12 mouse cellular contexts compared by ENCODE assay signal in genomic region chr7:133059517-133060104, GRCm38 (mm10).
DNase-seq lines count a peak whose midpoint lies in the region; ATAC-seq lines count a peak whose summit lies in the region.
"Had no signal": no experiment of that assay in that cellular context is flagged by ENCODE, and none has a peak within 500 bp of the region (broad histone marks: within the 10 kb centered on the region; RNA-seq: fewer than 3 reads in every experiment).

No protein-coding gene starts in this region.

- H3K36me3 ChIP-seq in embryonic facial prominence, embryonic 14.5 days (ENCODE audit: control insufficient read depth, insufficient read depth, low read length) = peaks cover 10% of the 10 kb centered on the region; the same call in 1 of the 2 replicates
- H3K36me3 ChIP-seq in embryonic facial prominence, embryonic 10.5 days (replicated peaks) = peaks cover 86% of the 10 kb centered on the region
- peaks cover 5% of the 10 kb centered on the region; the same call in 1 of the 2 replicates for H3K36me3 ChIP-seq in heart, embryonic 16.5 days (ENCODE audit: control insufficient read depth, insufficient read depth)
- peaks cover 18% of the 10 kb centered on the region; the same call in 1 of the 2 replicates for H3K36me3 ChIP-seq in neural tube, embryonic 13.5 days
- H3K36me3 ChIP-seq in kidney, embryonic 16.5 days (ENCODE audit: insufficient read depth, low read length) = peaks cover 15% of the 10 kb centered on the region

- no peaks in the 10 kb centered on the region for H3K27me3 ChIP-seq in embryonic facial prominence, embryonic 14.5 days (replicated peaks; ENCODE audit: control insufficient read depth, insufficient read depth, low read length)
- no peaks in the 10 kb centered on the region for H3K27me3 ChIP-seq in embryonic facial prominence, embryonic 10.5 days (replicated peaks; ENCODE audit: low read depth, poor library complexity, severe bottlenecking)
- no peaks in the 10 kb centered on the region for H3K27me3 ChIP-seq in heart, embryonic 16.5 days (ENCODE audit: control insufficient read depth, insufficient read depth, low read length)
- H3K27me3 ChIP-seq in neural tube, embryonic 13.5 days = no peaks in the 10 kb centered on the region
- H3K27me3 ChIP-seq in kidney, embryonic 16.5 days (ENCODE audit: insufficient read depth, low read length) = no peaks in the 10 kb centered on the region
- H3K27me3 ChIP-seq: limb, embryonic 15.5 days; lung, embryonic 15.5 days had no signal

- 0 out of 2 replicates have a peak, but pooled peaks have one; percentile 26 for ATAC-seq in embryonic facial prominence, embryonic 14.5 days (ENCODE audit: low read depth)
- no peak for ATAC-seq in heart, embryonic 16.5 days (replicated peaks; ENCODE audit: extremely low read depth, insufficient read depth, low FRiP score)
- ATAC-seq in neural tube, embryonic 13.5 days (ENCODE audit: low read depth) = 0 out of 2 replicates have a peak, but pooled peaks have one; percentile 25
- ATAC-seq in kidney, embryonic 16.5 days (ENCODE audit: low FRiP score, low TSS enrichment) = no peak

- 0 out of 2 replicates have a peak, but pooled peaks cover 3% of the 10 kb centered on the region for H3K4me1 ChIP-seq in embryonic facial prominence, embryonic 14.5 days (ENCODE audit: control insufficient read depth, insufficient read depth, low read length)
- H3K4me1 ChIP-seq in embryonic facial prominence, embryonic 10.5 days = peaks cover 35% of the 10 kb centered on the region
- H3K4me1 ChIP-seq in heart, embryonic 16.5 days (ENCODE audit: control insufficient read depth, insufficient read depth, low read length) = peaks cover 32% of the 10 kb centered on the region
- H3K4me1 ChIP-seq in neural tube, embryonic 13.5 days (replicated peaks) = peaks cover 37% of the 10 kb centered on the region
- peaks cover 47% of the 10 kb centered on the region for H3K4me1 ChIP-seq in kidney, embryonic 16.5 days (ENCODE audit: insufficient read depth, low read length)

- H3K9me3 ChIP-seq in embryonic facial prominence, embryonic 14.5 days (ENCODE audit: control insufficient read depth, low read length) = no peaks in the 10 kb centered on the region
- no peaks in the 10 kb centered on the region for H3K9me3 ChIP-seq in embryonic facial prominence, embryonic 10.5 days
- no peaks in the 10 kb centered on the region for H3K9me3 ChIP-seq in heart, embryonic 16.5 days (replicated peaks; ENCODE audit: control insufficient read depth, low read length)
- no peaks in the 10 kb centered on the region for H3K9me3 ChIP-seq in neural tube, embryonic 13.5 days
- no peaks in the 10 kb centered on the region for H3K9me3 ChIP-seq in kidney, embryonic 16.5 days (ENCODE audit: low read length)
- H3K9me3 ChIP-seq: limb, embryonic 15.5 days; lung, embryonic 15.5 days had no signal

- no peak overlapping the region for H3K9ac ChIP-seq in embryonic facial prominence, embryonic 14.5 days (ENCODE audit: low read depth, low read length)
- 0 out of 2 replicates have a peak overlapping the region, but pooled peaks have one; percentile 17 for H3K9ac ChIP-seq in heart, embryonic 16.5 days (ENCODE audit: low read length)
- H3K9ac ChIP-seq in neural tube, embryonic 13.5 days = no peak overlapping the region
- no peak overlapping the region for H3K9ac ChIP-seq in kidney, embryonic 16.5 days (replicated peaks; ENCODE audit: low read length)
- H3K9ac ChIP-seq: limb, embryonic 15.5 days; lung, embryonic 15.5 days had no signal

- no peak overlapping the region for H3K4me3 ChIP-seq in embryonic facial prominence, embryonic 14.5 days (ENCODE audit: low read depth, low read length)
- H3K4me3 ChIP-seq in embryonic facial prominence, embryonic 10.5 days = no peak overlapping the region
- no peak overlapping the region for H3K4me3 ChIP-seq in heart, embryonic 16.5 days (ENCODE audit: low read length)
- no peak overlapping the region for H3K4me3 ChIP-seq in neural tube, embryonic 13.5 days
- H3K4me3 ChIP-seq in kidney, embryonic 16.5 days (ENCODE audit: low read length) = no peak overlapping the region
- H3K4me3 ChIP-seq: limb, embryonic 15.5 days; lung, embryonic 15.5 days had no signal

- no peak for DNase-seq in embryonic facial prominence, embryonic 14.5 days (ENCODE audit: low spot score)
- no peak for DNase-seq in embryonic facial prominence, embryonic 10.5 days (ENCODE audit: low spot score)
- DNase-seq in heart, adult 9 months (ENCODE audit: low spot score in 2 of 2) = no peak
- no peak for DNase-seq in neural tube, embryonic 10.5 days (ENCODE audit: extremely low spot score, low spot score)
- no peak for DNase-seq in right cerebral cortex, postnatal 14 days
- DNase-seq: adrenal gland, postnatal 25 days; embryo, embryonic 11 days had no signal

- 50% methylated on average over 9 of the region's 9 CpGs for WGBS in embryonic facial prominence, embryonic 14.5 days
- 78% methylated on average over 9 of the region's 9 CpGs for WGBS in embryonic facial prominence, embryonic 10.5 days
- WGBS in heart, embryonic 16.5 days = 50% methylated on average over 9 of the region's 9 CpGs
- WGBS in neural tube, embryonic 13.5 days = 56% methylated on average over 9 of the region's 9 CpGs
- WGBS in kidney, embryonic 16.5 days = 53% methylated on average over 9 of the region's 9 CpGs

- no peak overlapping the region for H3K27ac ChIP-seq in embryonic facial prominence, embryonic 14.5 days (replicated peaks; ENCODE audit: low read depth, low read length)
- H3K27ac ChIP-seq in embryonic facial prominence, embryonic 10.5 days (replicated peaks) = no peak overlapping the region
- peak overlapping the region; percentile 74 for H3K27ac ChIP-seq in heart, embryonic 16.5 days (ENCODE audit: low read length)
- peak overlapping the region; percentile 20; the same call in 1 of the 2 replicates for H3K27ac ChIP-seq in neural tube, embryonic 13.5 days (replicated peaks)
- H3K27ac ChIP-seq in kidney, embryonic 16.5 days (ENCODE audit: low read length) = no peak overlapping the region
- H3K27ac ChIP-seq: limb, embryonic 15.5 days; lung, embryonic 15.5 days had no signal

- H3K4me2 ChIP-seq in embryonic facial prominence, embryonic 14.5 days (ENCODE audit: low read depth, low read length) = no peak overlapping the region
- no peak overlapping the region for H3K4me2 ChIP-seq in heart, embryonic 16.5 days (ENCODE audit: low read depth, low read length)
- no peak overlapping the region for H3K4me2 ChIP-seq in neural tube, embryonic 13.5 days
- H3K4me2 ChIP-seq in kidney, embryonic 16.5 days (replicated peaks; ENCODE audit: low read depth, low read length) = no peak overlapping the region
- H3K4me2 ChIP-seq: limb, embryonic 15.5 days; lung, embryonic 15.5 days had no signal

Comparison
In these comparisons a context has a peak if more than half of its experiments do, and no peak if none do; other contexts are left out.
1. ATAC-seq: peak in embryonic facial prominence, embryonic 14.5 days (single experiment) and neural tube, embryonic 13.5 days (single experiment); none in heart, embryonic 16.5 days (single experiment) and kidney, embryonic 16.5 days (single experiment).
2. H3K27ac ChIP-seq: peak in heart, embryonic 16.5 days (single experiment) and neural tube, embryonic 13.5 days (single experiment); none in embryonic facial prominence, embryonic 14.5 days (single experiment), embryonic facial prominence, embryonic 10.5 days (single experiment) and kidney, embryonic 16.5 days (single experiment).